Mouse (Mus musculus): ENCODE measurements around the gene 2310046K23Rik. TPM values are rescaled to one million over a fixed set of nuclear protein-coding genes. Genes with fewer than 3 reads are reported as not detected.
A peak's percentile ranks its signal among the peaks of the same experiment; 100 is the strongest.

Gene 2310046K23Rik
- total RNA-seq (2014; rRNA removed) (not detected in 2 replicates), polyA plus RNA-seq (2015; fragmentation: Nextera tagmentation; extraction: Ambion mirVana) (not detected in 2 replicates)

GRCm38 (mm10) chr3:92534411-92534810 is at the start of gene 2310046K23Rik:
2310046K23Rik (minus strand) TSS chr3:92534511.
- Histone ChIP-seq H3K27ac (ENCODE audit: low read depth, low read length) (no peak within 1 kb of the TSS), H3K4me3 (ENCODE audit: low read depth, low read length) (no peak within 1 kb of the TSS), H3K4me2 (ENCODE audit: low read depth) (no peak within 1 kb of the TSS), H3K4me1 (ENCODE audit: insufficient read depth) (no peaks in the 10 kb centered on the region), H3K36me3 (ENCODE audit: insufficient read depth) (no peaks in the 10 kb centered on the region), H3K27me3 (ENCODE audit: insufficient read depth, low read length) (no peaks in the 10 kb centered on the region), H3K9ac (no peak within 1 kb of the TSS), H3K9me3 (ENCODE audit: low read length) (no peaks in the 10 kb centered on the region)
- no peak for TF ChIP-seq CTCF (IDR thresholded peaks at IDR 0.05; ENCODE audit: low read depth)
- no peak for DNase-seq
- WGBS = 92% methylated on average over 3 of the region's 3 CpGs
- ATAC-seq = no peak

- ATAC-seq = peak; percentile 32; the same call in 1 of the 2 replicates
- no peak for DNase-seq
- no peaks in the 10 kb centered on the region for H3K9me3 ChIP-seq (ENCODE audit: low read length)
- no peaks in the 10 kb centered on the region for H3K27me3 ChIP-seq (ENCODE audit: insufficient read depth, low read length)
- no peak overlapping the region for H3K4me2 ChIP-seq (ENCODE audit: low read depth)
- H3K36me3 ChIP-seq (ENCODE audit: insufficient read depth) = no peaks in the 10 kb centered on the region
- H3K4me1 ChIP-seq (ENCODE audit: insufficient read depth) = no peaks in the 10 kb centered on the region
- no peak for TF ChIP-seq CTCF (IDR thresholded peaks at IDR 0.05; ENCODE audit: low read depth)
- H3K9ac ChIP-seq = no peak overlapping the region
- WGBS = 59% methylated on average over 3 of the region's 3 CpGs
- H3K4me3 ChIP-seq (ENCODE audit: low read depth, low read length) = no peak overlapping the region
- H3K27ac ChIP-seq (ENCODE audit: low read depth, low read length) = no peak overlapping the region
These were observed 49.0 kb upstream of the 2310046K23Rik start for GRCm38 (mm10) chr3:92583164-92583826.

- ATAC-seq = no peak
- Histone ChIP-seq H3K9me3 (ENCODE audit: low read length) (no peaks in the 10 kb centered on the region), H3K27ac (ENCODE audit: low read depth, low read length) (no peak overlapping the region), H3K4me3 (ENCODE audit: low read depth, low read length) (no peak overlapping the region), H3K9ac (no peak overlapping the region), H3K4me1 (ENCODE audit: insufficient read depth) (no peaks in the 10 kb centered on the region), H3K27me3 (ENCODE audit: insufficient read depth, low read length) (no peaks in the 10 kb centered on the region), H3K4me2 (ENCODE audit: low read depth) (no peak overlapping the region), H3K36me3 (ENCODE audit: insufficient read depth) (no peaks in the 10 kb centered on the region)
- DNase-seq = no peak
- TF ChIP-seq CTCF (IDR thresholded peaks at IDR 0.05; ENCODE audit: low read depth) = no peak
- 78% methylated on average over 1 of the region's 1 CpGs for WGBS
These were observed 45.2 kb upstream of the 2310046K23Rik start for GRCm38 (mm10) chr3:92579508-92579907.

- Histone ChIP-seq H3K4me2 (ENCODE audit: low read depth) (no peak overlapping the region), H3K9me3 (ENCODE audit: low read length) (no peaks in the 10 kb centered on the region), H3K36me3 (ENCODE audit: insufficient read depth) (no peaks in the 10 kb centered on the region), H3K4me1 (ENCODE audit: insufficient read depth) (no peaks in the 10 kb centered on the region), H3K4me3 (ENCODE audit: low read depth, low read length) (no peak overlapping the region), H3K9ac (no peak overlapping the region), H3K27me3 (ENCODE audit: insufficient read depth, low read length) (no peaks in the 10 kb centered on the region), H3K27ac (ENCODE audit: low read depth, low read length) (no peak overlapping the region)
- DNase-seq = no peak
- 68% methylated on average over 4 of the region's 4 CpGs for WGBS
- TF ChIP-seq CTCF (IDR thresholded peaks at IDR 0.05; ENCODE audit: low read depth) = no peak
- no peak for ATAC-seq
These were observed 44.5 kb upstream of the 2310046K23Rik start for GRCm38 (mm10) chr3:92578652-92579413.

GRCm38 (mm10) chr3:92573449-92574041 is 39.2 kb upstream of the 2310046K23Rik start, which contains the start of gene Ivl:
Ivl (minus strand) TSS chr3:92573735.
- Histone ChIP-seq H3K9me3 (ENCODE audit: low read length) (no peaks in the 10 kb centered on the region), H3K4me1 (ENCODE audit: insufficient read depth) (no peaks in the 10 kb centered on the region), H3K4me3 (ENCODE audit: low read depth, low read length) (no peak within 1 kb of the TSS), H3K27me3 (ENCODE audit: insufficient read depth, low read length) (no peaks in the 10 kb centered on the region), H3K4me2 (ENCODE audit: low read depth) (no peak within 1 kb of the TSS), H3K27ac (ENCODE audit: low read depth, low read length) (no peak within 1 kb of the TSS), H3K9ac (no peak within 1 kb of the TSS), H3K36me3 (ENCODE audit: insufficient read depth) (no peaks in the 10 kb centered on the region)
- WGBS = 64% methylated on average over 1 of the region's 1 CpGs
- ATAC-seq = no peak
- no peak for TF ChIP-seq CTCF (IDR thresholded peaks at IDR 0.05; ENCODE audit: low read depth)
- DNase-seq = no peak

- no peak overlapping the region for H3K4me3 ChIP-seq (ENCODE audit: low read depth, low read length)
- no peaks in the 10 kb centered on the region for H3K4me1 ChIP-seq (ENCODE audit: insufficient read depth)
- no peaks in the 10 kb centered on the region for H3K36me3 ChIP-seq (ENCODE audit: insufficient read depth)
- H3K9ac ChIP-seq = no peak overlapping the region
- H3K4me2 ChIP-seq (ENCODE audit: low read depth) = no peak overlapping the region
- no peaks in the 10 kb centered on the region for H3K27me3 ChIP-seq (ENCODE audit: insufficient read depth, low read length)
- ATAC-seq (no peak), DNase-seq (no peak)
- no peak overlapping the region for H3K27ac ChIP-seq (ENCODE audit: low read depth, low read length)
- no peak for TF ChIP-seq CTCF (IDR thresholded peaks at IDR 0.05; ENCODE audit: low read depth)
- 69% methylated on average over 2 of the region's 2 CpGs for WGBS
- H3K9me3 ChIP-seq (ENCODE audit: low read length) = no peaks in the 10 kb centered on the region
These were observed 38.3 kb upstream of the 2310046K23Rik start for GRCm38 (mm10) chr3:92572514-92573155.
